Mouse (Mus musculus) kidney, embryonic 14.5 days (tissue): Measurements from ENCODE around the gene Hsp90ab1. TPM values are rescaled to one million over a fixed set of nuclear protein-coding genes. Genes with fewer than 3 reads are reported as not detected.

Experiments used
- ATAC-seq: fragments of 200-750 bp; cut with Nextera tagmentation; 2 replicates; pipeline ENCODE4 v1.8.0; 2017; ENCODE audit warnings: moderate number of reproducible peaks, mild to moderate bottlenecking, moderate TSS enrichment, moderate library complexity; ENCODE audit not compliant: low FRiP score, low TSS enrichment
- H3K27ac ChIP-seq: fragments of 300-500 bp; sonication (generic); 2 replicates; pipeline ENCODE4 v1.5.1; 2014; ENCODE audit warnings: low read depth, mild to moderate bottlenecking, low read length, moderate library complexity, mixed read lengths
- H3K27me3 ChIP-seq: fragments of 300-500 bp; sonication (generic); 2 replicates; pipeline ENCODE4 v1.6.1; 2014; ENCODE audit warnings: mild to moderate bottlenecking, low read length; ENCODE audit not compliant: control insufficient read depth, insufficient read depth
- H3K36me3 ChIP-seq: fragments of 300-500 bp; sonication (generic); 2 replicates; pipeline ENCODE4 v1.6.1; 2014; ENCODE audit warnings: low read length, mixed read lengths; ENCODE audit not compliant: control insufficient read depth, insufficient read depth
- H3K4me1 ChIP-seq: fragments of 300-500 bp; sonication (generic); 2 replicates; pipeline ENCODE4 v1.6.1; 2014; ENCODE audit warnings: low read length, mixed read lengths; ENCODE audit not compliant: control insufficient read depth, insufficient read depth
- H3K4me2 ChIP-seq: fragments of 300-500 bp; sonication (generic); replicated peaks from 2 replicates; pipeline ENCODE4 v1.6.1; 2014; ENCODE audit warnings: low read depth, mild to moderate bottlenecking, low read length
- H3K4me3 ChIP-seq: fragments of 300-500 bp; sonication (generic); 2 replicates; pipeline ENCODE4 v1.5.1; 2014; ENCODE audit warnings: mild to moderate bottlenecking, low read length
- H3K9ac ChIP-seq: fragments of 300-500 bp; sonication (generic); 2 replicates; pipeline ENCODE4 v1.6.1; 2014; ENCODE audit warnings: low read depth, mild to moderate bottlenecking, low read length, moderate library complexity
- H3K9me3 ChIP-seq: fragments of 300-500 bp; sonication (generic); 2 replicates; pipeline ENCODE4 v1.6.1; 2016; ENCODE audit warnings: low read length; ENCODE audit not compliant: control insufficient read depth
- WGBS: fragments of 180-500 bp; shearing (Covaris S2); extraction: QIAGEN DNeasy Blood & Tissue Kit; methylation state at CpG from one replicate; pipeline ENCODE4 v1.1.7; 2014; 5-methylcytosine and 5-hydroxymethylcytosine counted together
- polyA plus RNA-seq: library from polyadenylated mRNA; unstranded; fragments of >200 nt; fragmentation: Nextera tagmentation; extraction: Ambion mirVana; gene quantifications from 2 replicates; pipeline ENCODE4 v1.2.1, GENCODE M21; 2014

Gene Hsp90ab1
- 1,653 and 1,961 TPM in 2 replicates for polyA plus RNA-seq

GRCm38 (mm10) chr17:45573087-45573779 lies at the start of gene Hsp90ab1:
TSS of gene Hsp90ab1 (minus strand) at chr17:45573271.
- H3K4me3 ChIP-seq: peak within 1 kb of the TSS; percentile 100
- ATAC-seq: peak; percentile 85

GRCm38 (mm10) chr17:45619386-45620256 lies 46.5 kb upstream of the Hsp90ab1 start:
- peaks cover 9% of the 10 kb centered on the region; the same call in 1 of the 2 replicates for H3K4me1 ChIP-seq
- H3K9me3 ChIP-seq: no peaks in the 10 kb centered on the region
- peak overlapping the region; percentile 40; the same call in 1 of the 2 replicates for H3K9ac ChIP-seq
- H3K4me2 ChIP-seq: peak overlapping the region; percentile 38
- H3K27me3 ChIP-seq: no peaks in the 10 kb centered on the region
- ATAC-seq: 0 out of 2 replicates have a peak, but pooled peaks have one; percentile 22
- H3K27ac ChIP-seq: peak overlapping the region; percentile 82; the same call in 1 of the 2 replicates
- H3K36me3 ChIP-seq: no peaks in the 10 kb centered on the region
- peak overlapping the region; percentile 25; the same call in 1 of the 2 replicates for H3K4me3 ChIP-seq
- WGBS: 15% methylated on average over 20 of the region's 20 CpGs

More at GRCm38 (mm10) chr17:45573087-45573779, at the start of gene Hsp90ab1:
- Histone ChIP-seq H3K27me3 (no peaks in the 10 kb centered on the region), H3K9me3 (no peaks in the 10 kb centered on the region), H3K27ac (peak within 1 kb of the TSS; percentile 99), H3K4me1 (peaks cover 20% of the 10 kb centered on the region; the same call in 1 of the 2 replicates), H3K36me3 (peaks cover 38% of the 10 kb centered on the region), H3K9ac (peak within 1 kb of the TSS; percentile 100), H3K4me2 (peak within 1 kb of the TSS; percentile 74)
- WGBS: under 1% methylated on average over 41 of the region's 41 CpGs

- Histone ChIP-seq H3K27ac (peak overlapping the region; percentile 82; the same call in 1 of the 2 replicates), H3K9me3 (no peaks in the 10 kb centered on the region), H3K4me3 (peak overlapping the region; percentile 25; the same call in 1 of the 2 replicates), H3K36me3 (no peaks in the 10 kb centered on the region), H3K27me3 (no peaks in the 10 kb centered on the region), H3K9ac (peak overlapping the region; percentile 40; the same call in 1 of the 2 replicates), H3K4me2 (peak overlapping the region; percentile 38), H3K4me1 (peaks cover 9% of the 10 kb centered on the region; the same call in 1 of the 2 replicates)
- ATAC-seq: peak; percentile 70
- 16% methylated on average over 8 of the region's 8 CpGs for WGBS
Observed at GRCm38 (mm10) chr17:45618941-45619385, 45.9 kb upstream of the Hsp90ab1 start.

GRCm38 (mm10) chr17:45617655-45618054 lies 44.6 kb upstream of the Hsp90ab1 start:
- 69% methylated on average over 6 of the region's 6 CpGs for WGBS
- Histone ChIP-seq H3K36me3 (no peaks in the 10 kb centered on the region), H3K27ac (no peak overlapping the region), H3K4me3 (no peak overlapping the region), H3K4me1 (peaks cover 9% of the 10 kb centered on the region; the same call in 1 of the 2 replicates), H3K9me3 (no peaks in the 10 kb centered on the region), H3K9ac (no peak overlapping the region), H3K27me3 (no peaks in the 10 kb centered on the region), H3K4me2 (no peak overlapping the region)
- no peak for ATAC-seq

GRCm38 (mm10) chr17:45616679-45617078 lies 43.6 kb upstream of the Hsp90ab1 start:
- H3K9me3 ChIP-seq: no peaks in the 10 kb centered on the region
- H3K4me3 ChIP-seq: no peak overlapping the region
- ATAC-seq: no peak
- H3K36me3 ChIP-seq: no peaks in the 10 kb centered on the region
- H3K9ac ChIP-seq: no peak overlapping the region
- H3K4me2 ChIP-seq: no peak overlapping the region
- H3K27me3 ChIP-seq: no peaks in the 10 kb centered on the region
- WGBS: 81% methylated on average over 3 of the region's 3 CpGs
- peaks cover 9% of the 10 kb centered on the region; the same call in 1 of the 2 replicates for H3K4me1 ChIP-seq
- H3K27ac ChIP-seq: no peak overlapping the region

GRCm38 (mm10) chr17:45616046-45616650 lies 43.1 kb upstream of the Hsp90ab1 start:
- no peak overlapping the region for H3K4me2 ChIP-seq
- no peak overlapping the region for H3K27ac ChIP-seq
- no peak overlapping the region for H3K9ac ChIP-seq
- ATAC-seq: no peak
- no peaks in the 10 kb centered on the region for H3K27me3 ChIP-seq
- peaks cover 9% of the 10 kb centered on the region; the same call in 1 of the 2 replicates for H3K4me1 ChIP-seq
- H3K36me3 ChIP-seq: no peaks in the 10 kb centered on the region
- WGBS: 41% methylated on average over 4 of the region's 4 CpGs
- H3K4me3 ChIP-seq: no peak overlapping the region
- no peaks in the 10 kb centered on the region for H3K9me3 ChIP-seq

GRCm38 (mm10) chr17:45612921-45613320 lies 39.9 kb upstream of the Hsp90ab1 start:
- Histone ChIP-seq H3K36me3 (no peaks in the 10 kb centered on the region), H3K9ac (no peak overlapping the region), H3K9me3 (no peaks in the 10 kb centered on the region), H3K4me2 (no peak overlapping the region), H3K4me3 (no peak overlapping the region), H3K27ac (no peak overlapping the region), H3K4me1 (no peaks in the 10 kb centered on the region), H3K27me3 (no peaks in the 10 kb centered on the region)
- no peak for ATAC-seq
- WGBS: 86% methylated on average over 7 of the region's 7 CpGs

- no peak overlapping the region for H3K27ac ChIP-seq
- H3K4me2 ChIP-seq: no peak overlapping the region
- H3K4me1 ChIP-seq: no peaks in the 10 kb centered on the region
- no peak overlapping the region for H3K9ac ChIP-seq
- H3K9me3 ChIP-seq: no peaks in the 10 kb centered on the region
- H3K36me3 ChIP-seq: no peaks in the 10 kb centered on the region
- H3K27me3 ChIP-seq: no peaks in the 10 kb centered on the region
- 82% methylated on average over 8 of the region's 8 CpGs for WGBS
- ATAC-seq: no peak
- H3K4me3 ChIP-seq: no peak overlapping the region
Observed at GRCm38 (mm10) chr17:45612008-45612407, 38.9 kb upstream of the Hsp90ab1 start.
